Mouse (Mus musculus): ENCODE data around the gene Rnf5. TPM values are rescaled to one million over a fixed set of nuclear protein-coding genes. Genes with fewer than 3 reads are reported as not detected.

The Rnf5 gene
- polyA plus RNA-seq, 1 experiment from 2014 or later, result 180 TPM

GRCm38 (mm10) chr17:34585877-34586771 lies 17.4 kb downstream of the Rnf5 start:
- DNase-seq (ENCODE audit: low spot score, missing footprints) (peak; percentile 96), ATAC-seq (ENCODE audit: low FRiP score) (peak; percentile 34)
- Histone ChIP-seq H3K36me3 (ENCODE audit: control insufficient read depth, insufficient read depth, low read length) (no peaks in the 10 kb centered on the region; the same call in 1 of the 2 replicates), H3K4me2 (peak overlapping the region; percentile 90), H3K9me3 (ENCODE audit: control insufficient read depth, low read length) (no peaks in the 10 kb centered on the region), H3K27ac (ENCODE audit: low read depth, low read length) (peak overlapping the region; percentile 99), H3K27me3 (ENCODE audit: control insufficient read depth, insufficient read depth, low read length) (no peaks in the 10 kb centered on the region), H3K4me1 (ENCODE audit: control insufficient read depth, insufficient read depth, low read length) (peaks cover 39% of the 10 kb centered on the region), H3K9ac (ENCODE audit: low read length) (peak overlapping the region; percentile 79), H3K4me3 (ENCODE audit: low read depth, low read length) (peak overlapping the region; percentile 45)
- WGBS, result 16% methylated on average over 32 of the region's 32 CpGs

- peaks cover 30% of the 10 kb centered on the region for H3K4me1 ChIP-seq (ENCODE audit: control insufficient read depth, insufficient read depth, low read length)
These were observed 18.4 kb downstream of the Rnf5 start for GRCm38 (mm10) chr17:34585121-34585520.

GRCm38 (mm10) chr17:34583819-34584218 lies 19.7 kb downstream of the Rnf5 start:
- WGBS, result 78% methylated on average over 8 of the region's 8 CpGs
- Histone ChIP-seq H3K4me2 (no peak overlapping the region), H3K27ac (ENCODE audit: low read depth, low read length) (no peak overlapping the region), H3K4me1 (ENCODE audit: control insufficient read depth, insufficient read depth, low read length) (peaks cover 17% of the 10 kb centered on the region), H3K36me3 (ENCODE audit: control insufficient read depth, insufficient read depth, low read length) (no peaks in the 10 kb centered on the region; the same call in 1 of the 2 replicates), H3K4me3 (ENCODE audit: low read depth, low read length) (no peak overlapping the region), H3K9me3 (ENCODE audit: control insufficient read depth, low read length) (no peaks in the 10 kb centered on the region), H3K9ac (ENCODE audit: low read length) (no peak overlapping the region), H3K27me3 (ENCODE audit: control insufficient read depth, insufficient read depth, low read length) (no peaks in the 10 kb centered on the region)
- ATAC-seq (ENCODE audit: low FRiP score), result no peak
- no peak for DNase-seq (ENCODE audit: low spot score, missing footprints)

More at GRCm38 (mm10) chr17:34585121-34585520, 18.4 kb downstream of the Rnf5 start:
- no peaks in the 10 kb centered on the region for H3K27me3 ChIP-seq (ENCODE audit: control insufficient read depth, insufficient read depth, low read length)
- no peak overlapping the region for H3K4me2 ChIP-seq
- H3K9me3 ChIP-seq (ENCODE audit: control insufficient read depth, low read length), result no peaks in the 10 kb centered on the region
- DNase-seq (ENCODE audit: low spot score, missing footprints) (no peak), ATAC-seq (ENCODE audit: low FRiP score) (no peak)
- H3K9ac ChIP-seq (ENCODE audit: low read length), result no peak overlapping the region
- 89% methylated on average over 8 of the region's 8 CpGs for WGBS
- H3K36me3 ChIP-seq (ENCODE audit: control insufficient read depth, insufficient read depth, low read length), result no peaks in the 10 kb centered on the region; the same call in 1 of the 2 replicates
- H3K4me3 ChIP-seq (ENCODE audit: low read depth, low read length), result no peak overlapping the region
- no peak overlapping the region for H3K27ac ChIP-seq (ENCODE audit: low read depth, low read length)

GRCm38 (mm10) chr17:34583397-34583796 lies 20.1 kb downstream of the Rnf5 start:
- H3K4me2 ChIP-seq, result no peak overlapping the region
- H3K27ac ChIP-seq (ENCODE audit: low read depth, low read length), result no peak overlapping the region
- H3K36me3 ChIP-seq (ENCODE audit: control insufficient read depth, insufficient read depth, low read length), result no peaks in the 10 kb centered on the region; the same call in 1 of the 2 replicates
- 56% methylated on average over 7 of the region's 7 CpGs for WGBS
- H3K9me3 ChIP-seq (ENCODE audit: control insufficient read depth, low read length), result no peaks in the 10 kb centered on the region
- no peaks in the 10 kb centered on the region for H3K27me3 ChIP-seq (ENCODE audit: control insufficient read depth, insufficient read depth, low read length)
- DNase-seq (ENCODE audit: low spot score, missing footprints) (no peak), ATAC-seq (ENCODE audit: low FRiP score) (no peak)
- no peak overlapping the region for H3K4me3 ChIP-seq (ENCODE audit: low read depth, low read length)
- peaks cover 13% of the 10 kb centered on the region for H3K4me1 ChIP-seq (ENCODE audit: control insufficient read depth, insufficient read depth, low read length)
- no peak overlapping the region for H3K9ac ChIP-seq (ENCODE audit: low read length)

GRCm38 (mm10) chr17:34582528-34582927 lies 21.0 kb downstream of the Rnf5 start:
- Histone ChIP-seq H3K4me1 (ENCODE audit: control insufficient read depth, insufficient read depth, low read length) (peaks cover 10% of the 10 kb centered on the region), H3K9me3 (ENCODE audit: control insufficient read depth, low read length) (no peaks in the 10 kb centered on the region), H3K9ac (ENCODE audit: low read length) (0 out of 2 replicates have a peak overlapping the region, but pooled peaks have one; percentile 33), H3K4me2 (no peak overlapping the region), H3K4me3 (ENCODE audit: low read depth, low read length) (no peak overlapping the region), H3K36me3 (ENCODE audit: control insufficient read depth, insufficient read depth, low read length) (no peaks in the 10 kb centered on the region; the same call in 1 of the 2 replicates), H3K27ac (ENCODE audit: low read depth, low read length) (no peak overlapping the region), H3K27me3 (ENCODE audit: control insufficient read depth, insufficient read depth, low read length) (no peaks in the 10 kb centered on the region)
- 85% methylated on average over 12 of the region's 12 CpGs for WGBS
- ATAC-seq (ENCODE audit: low FRiP score) (no peak), DNase-seq (ENCODE audit: low spot score, missing footprints) (no peak)

- no peak overlapping the region for H3K4me3 ChIP-seq (ENCODE audit: low read depth, low read length)
- H3K4me1 ChIP-seq (ENCODE audit: control insufficient read depth, insufficient read depth, low read length), result no peaks in the 10 kb centered on the region
- H3K36me3 ChIP-seq (ENCODE audit: control insufficient read depth, insufficient read depth, low read length), result no peaks in the 10 kb centered on the region
- no peak overlapping the region for H3K27ac ChIP-seq (ENCODE audit: low read depth, low read length)
- no peak for ATAC-seq (ENCODE audit: low FRiP score)
- DNase-seq (ENCODE audit: low spot score, missing footprints), result no peak
- no peak overlapping the region for H3K9ac ChIP-seq (ENCODE audit: low read length)
- H3K27me3 ChIP-seq (ENCODE audit: control insufficient read depth, insufficient read depth, low read length), result no peaks in the 10 kb centered on the region
- WGBS, result 86% methylated on average over 3 of the region's 3 CpGs
- H3K4me2 ChIP-seq, result no peak overlapping the region
- no peaks in the 10 kb centered on the region for H3K9me3 ChIP-seq (ENCODE audit: control insufficient read depth, low read length)
These were observed 25.4 kb downstream of the Rnf5 start for GRCm38 (mm10) chr17:34578070-34578469.

- Histone ChIP-seq H3K27ac (ENCODE audit: low read depth, low read length) (no peak overlapping the region), H3K9me3 (ENCODE audit: control insufficient read depth, low read length) (no peaks in the 10 kb centered on the region), H3K4me2 (no peak overlapping the region), H3K27me3 (ENCODE audit: control insufficient read depth, insufficient read depth, low read length) (no peaks in the 10 kb centered on the region), H3K9ac (ENCODE audit: low read length) (no peak overlapping the region), H3K4me3 (ENCODE audit: low read depth, low read length) (no peak overlapping the region), H3K36me3 (ENCODE audit: control insufficient read depth, insufficient read depth, low read length) (no peaks in the 10 kb centered on the region), H3K4me1 (ENCODE audit: control insufficient read depth, insufficient read depth, low read length) (no peaks in the 10 kb centered on the region)
- WGBS, result 74% methylated on average over 5 of the region's 5 CpGs
- DNase-seq (ENCODE audit: low spot score, missing footprints) (no peak), ATAC-seq (ENCODE audit: low FRiP score) (no peak)
These were observed 26.9 kb downstream of the Rnf5 start for GRCm38 (mm10) chr17:34576577-34576976.

GRCm38 (mm10) chr17:34572361-34572760 lies 31.1 kb downstream of the Rnf5 start:
- no peak overlapping the region for H3K27ac ChIP-seq (ENCODE audit: low read depth, low read length)
- no peaks in the 10 kb centered on the region for H3K27me3 ChIP-seq (ENCODE audit: control insufficient read depth, insufficient read depth, low read length)

GRCm38 (mm10) chr17:34571875-34572274 lies 31.6 kb downstream of the Rnf5 start:
- Histone ChIP-seq H3K27ac (ENCODE audit: low read depth, low read length) (no peak overlapping the region), H3K4me3 (ENCODE audit: low read depth, low read length) (no peak overlapping the region), H3K36me3 (ENCODE audit: control insufficient read depth, insufficient read depth, low read length) (no peaks in the 10 kb centered on the region), H3K9ac (ENCODE audit: low read length) (no peak overlapping the region), H3K27me3 (ENCODE audit: control insufficient read depth, insufficient read depth, low read length) (no peaks in the 10 kb centered on the region), H3K4me1 (ENCODE audit: control insufficient read depth, insufficient read depth, low read length) (no peaks in the 10 kb centered on the region), H3K4me2 (no peak overlapping the region), H3K9me3 (ENCODE audit: control insufficient read depth, low read length) (no peaks in the 10 kb centered on the region)
- 13% methylated on average over 5 of the region's 5 CpGs for WGBS
- ATAC-seq (ENCODE audit: low FRiP score), result no peak
- DNase-seq (ENCODE audit: low spot score, missing footprints), result no peak

More at GRCm38 (mm10) chr17:34572361-34572760, 31.1 kb downstream of the Rnf5 start:
- H3K9me3 ChIP-seq (ENCODE audit: control insufficient read depth, low read length), result no peaks in the 10 kb centered on the region
- no peak overlapping the region for H3K4me3 ChIP-seq (ENCODE audit: low read depth, low read length)
- WGBS, result 8% methylated on average over 15 of the region's 15 CpGs
- no peak for DNase-seq (ENCODE audit: low spot score, missing footprints)
- no peaks in the 10 kb centered on the region for H3K36me3 ChIP-seq (ENCODE audit: control insufficient read depth, insufficient read depth, low read length)
- no peak overlapping the region for H3K4me2 ChIP-seq
- H3K4me1 ChIP-seq (ENCODE audit: control insufficient read depth, insufficient read depth, low read length), result no peaks in the 10 kb centered on the region
- 0 out of 2 replicates have a peak, but pooled peaks have one; percentile 35 for ATAC-seq (ENCODE audit: low FRiP score)
- H3K9ac ChIP-seq (ENCODE audit: low read length), result no peak overlapping the region
